Mouse (Mus musculus) urinary bladder, postnatal 14 days (tissue): ENCODE measurements at regions not wholly inside any gene's neighbourhood (a gene's known extent, or its start where the extent isn't known, plus 50 kb on each side); places are given as distances from the start of the nearest gene placed in this dataset.

Experiments
- DNase-seq: peaks from one replicate; pipeline ENCODE4 v3.0.0; 2021; ENCODE audit warnings: low spot score

- no peak for DNase-seq
Observed at GRCm38 (mm10) chr12:16139152-16139551, 322.4 kb upstream of the Trib2 start.

DNA sequence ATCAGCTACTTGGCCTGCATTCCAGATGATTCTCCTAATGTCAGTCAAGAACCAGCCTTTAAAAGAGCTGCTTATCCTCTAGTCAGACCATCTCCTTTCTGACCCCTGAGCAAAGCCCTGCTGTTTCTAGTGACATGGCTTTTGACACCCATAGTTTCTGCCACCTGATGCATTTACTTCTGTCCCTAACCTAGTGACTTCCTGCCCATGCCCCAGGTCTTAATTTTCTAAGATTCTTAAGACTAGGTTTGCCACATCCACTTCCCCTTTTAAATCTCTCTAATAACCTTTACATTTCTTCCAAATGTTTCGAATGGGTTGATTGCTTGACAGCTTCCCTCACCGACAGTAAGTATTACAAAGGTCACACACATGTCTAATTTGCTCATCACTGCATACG lies 321.1 kb upstream of the Trib2 start:
- no peak for DNase-seq

DNA sequence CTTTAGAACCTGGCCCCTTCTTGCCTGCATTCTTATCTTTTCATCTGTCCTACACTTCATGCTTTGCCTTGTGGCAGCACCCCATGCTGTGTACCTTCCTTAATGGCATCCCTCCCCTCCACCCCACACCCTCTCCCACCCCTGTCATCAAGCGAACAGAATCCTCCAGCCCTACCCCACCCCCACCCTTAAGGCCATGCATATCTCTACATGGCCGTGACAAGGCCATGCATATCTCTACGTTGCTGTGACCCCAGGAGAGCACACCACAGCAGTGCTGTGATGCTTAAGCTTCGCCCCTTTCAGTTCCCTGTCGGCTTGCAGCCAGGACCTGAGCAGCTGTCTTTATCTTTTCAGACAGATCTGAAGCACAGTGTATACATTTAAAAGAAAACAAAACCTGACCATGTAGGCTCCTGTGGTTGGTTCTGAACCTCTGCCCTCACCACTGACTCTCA lies 319.5 kb upstream of the Trib2 start:
- no peak for DNase-seq

GRCm38 (mm10) chr12:16135602-16136213 lies 319.0 kb upstream of the Trib2 start:
- DNase-seq: no peak

DNA sequence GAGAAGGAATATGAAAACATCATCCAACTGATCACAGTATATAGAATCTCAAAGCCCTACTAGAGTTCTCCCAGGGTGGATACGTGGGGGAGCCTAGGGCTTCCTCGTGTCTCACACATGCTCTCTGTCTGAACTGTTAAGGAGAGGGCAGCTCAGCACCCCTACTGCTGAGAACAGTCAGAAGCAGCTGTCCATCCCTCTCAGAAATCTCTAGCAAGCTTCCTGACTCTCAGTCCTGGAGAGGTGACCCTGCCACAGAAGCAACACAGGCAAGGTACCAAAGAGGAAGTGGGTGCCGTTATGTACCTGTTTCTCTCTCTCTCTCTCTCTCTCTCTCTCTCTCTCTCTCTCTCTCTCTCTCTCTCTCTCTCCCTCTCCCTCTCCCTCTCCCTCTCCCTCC lies 317.7 kb upstream of the Trib2 start:
- no peak for DNase-seq

DNA sequence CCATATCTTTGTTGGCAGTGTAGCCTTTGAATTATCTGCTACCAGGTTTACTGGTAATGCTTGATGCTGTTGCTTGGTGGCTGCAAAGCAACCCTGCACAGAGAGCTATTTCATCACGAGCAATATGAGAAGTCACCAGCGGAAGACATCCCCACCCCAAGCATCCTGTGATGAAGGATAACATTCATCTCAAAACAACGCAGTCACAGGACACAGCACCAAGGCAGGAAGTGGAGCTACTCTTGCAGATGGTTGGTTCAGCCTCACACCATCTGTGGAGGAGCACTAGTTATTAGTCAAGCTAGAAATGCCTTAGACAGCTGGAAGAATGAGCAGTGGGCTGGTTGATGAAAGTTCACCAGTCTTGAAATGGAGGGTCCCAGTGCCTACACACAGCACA lies 316.5 kb upstream of the Trib2 start:
- no peak for DNase-seq

DNA sequence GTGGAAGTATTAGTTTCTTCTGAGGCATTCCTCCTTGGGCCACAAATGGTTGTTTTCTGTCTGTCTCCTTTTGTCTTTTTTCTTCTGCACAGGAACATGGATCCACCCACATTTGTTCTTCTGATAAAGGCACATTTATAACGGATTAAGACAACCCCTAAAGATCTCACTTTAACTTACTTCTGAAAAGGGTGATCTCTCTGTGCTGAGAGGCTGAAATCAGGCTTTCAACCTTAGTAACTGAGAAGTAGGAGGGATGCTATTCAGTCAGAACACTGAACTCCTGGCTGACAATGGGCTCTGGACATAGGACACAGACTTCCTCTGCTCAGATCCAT lies 315.0 kb upstream of the Trib2 start:
- DNase-seq: no peak

DNA sequence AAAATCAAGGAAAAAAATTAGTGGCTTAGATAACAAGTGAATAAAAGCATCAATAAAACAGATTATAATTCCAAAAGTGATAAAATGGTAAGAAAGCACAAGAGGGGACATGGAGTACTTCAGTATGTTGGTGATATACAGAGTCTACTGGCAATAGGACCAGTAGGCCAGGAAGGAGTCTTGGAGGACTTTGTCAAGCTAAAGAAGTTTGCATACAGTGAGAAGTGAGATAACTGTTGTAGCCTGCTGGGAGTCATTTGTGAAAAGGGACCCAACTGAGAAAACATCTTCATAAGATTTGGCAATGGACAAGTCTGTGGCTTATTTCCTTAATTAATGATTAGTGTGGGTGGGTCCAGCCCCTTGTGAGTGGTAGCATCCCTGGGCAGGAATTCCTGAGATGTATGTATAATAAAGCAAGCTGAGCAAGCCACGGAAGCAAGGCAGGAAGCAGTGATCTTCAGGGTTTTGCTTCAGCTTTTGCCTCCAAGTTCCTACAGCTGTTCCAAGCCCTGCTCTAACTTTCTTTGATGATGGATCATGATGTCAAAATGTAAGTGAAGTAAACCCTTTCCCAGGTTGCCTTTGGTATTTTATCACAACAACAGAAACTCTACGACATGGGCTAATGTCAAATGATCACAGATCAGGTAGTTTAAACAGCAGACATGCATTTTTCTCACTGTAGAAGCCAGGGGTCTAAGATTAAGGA lies 314.5 kb upstream of the Trib2 start:
- no peak for DNase-seq

DNA sequence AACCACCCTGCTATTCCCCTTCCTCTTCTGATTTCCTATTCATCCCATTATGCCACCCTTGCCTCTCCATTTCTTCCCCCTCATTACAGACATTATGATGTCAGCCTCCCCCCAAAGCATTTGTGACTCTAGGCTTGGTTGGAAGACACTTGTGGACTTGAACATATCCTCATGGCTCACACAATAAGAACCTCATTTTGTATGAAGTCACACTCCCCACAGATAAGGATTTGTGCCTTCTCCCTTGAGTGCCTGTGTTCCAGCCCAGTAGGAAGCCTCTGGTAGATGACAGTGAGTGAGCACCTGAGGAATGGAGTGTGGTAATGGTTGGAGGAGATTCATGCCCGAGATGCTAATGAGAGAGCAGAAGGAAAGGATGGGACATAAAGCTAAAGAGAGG lies 313.9 kb upstream of the Trib2 start:
- no peak for DNase-seq

DNA sequence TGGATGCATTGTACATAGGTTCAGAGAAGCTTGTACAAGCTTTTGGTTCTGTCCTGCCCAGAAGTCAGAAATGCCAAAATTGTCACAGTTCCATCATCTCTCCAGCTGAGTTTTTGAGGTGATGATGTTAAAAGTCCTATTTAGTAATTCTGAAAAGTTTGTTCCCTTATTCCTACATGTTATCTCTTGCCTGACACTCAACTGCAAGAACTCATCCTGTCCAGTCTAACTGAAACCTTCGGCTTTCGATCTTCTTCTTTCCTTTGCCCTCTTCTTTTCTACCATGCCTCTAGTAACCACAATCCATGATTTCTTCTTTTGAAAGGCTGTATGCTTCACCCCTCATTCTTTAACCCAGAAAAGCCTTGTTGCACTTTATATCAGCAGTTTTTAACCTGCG lies 313.2 kb upstream of the Trib2 start:
- DNase-seq: no peak

GRCm38 (mm10) chr12:16129243-16129642 lies 312.5 kb upstream of the Trib2 start:
- DNase-seq: no peak

- DNase-seq: no peak
Observed at GRCm38 (mm10) chr12:16124906-16125305, 308.2 kb upstream of the Trib2 start.

GRCm38 (mm10) chr12:16122353-16123127 lies 305.8 kb upstream of the Trib2 start:
- DNase-seq: no peak

DNA sequence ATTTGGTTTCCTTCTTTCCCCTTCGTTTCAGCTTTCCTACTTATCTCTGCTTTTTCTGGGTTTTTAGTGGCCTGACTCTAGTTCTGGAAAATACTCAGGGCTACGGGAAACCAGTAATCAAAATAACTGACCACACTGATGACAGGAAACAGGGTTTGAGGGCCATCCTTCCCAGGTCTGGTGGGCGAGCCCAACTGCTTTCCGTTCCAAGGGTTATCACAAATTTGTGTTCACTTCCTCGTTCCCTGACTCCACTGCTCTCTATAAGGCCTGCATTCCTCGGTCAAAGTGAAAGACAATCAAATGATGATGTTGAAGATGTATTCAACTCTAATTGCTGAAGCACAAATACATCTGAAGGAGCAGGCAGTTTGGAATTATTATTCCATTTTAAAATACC lies 305.1 kb upstream of the Trib2 start:
- no peak for DNase-seq

GRCm38 (mm10) chr12:16118710-16119109 lies 302.0 kb upstream of the Trib2 start:
- no peak for DNase-seq

- no peak for DNase-seq
Observed at GRCm38 (mm10) chr12:16106946-16107345, 290.2 kb upstream of the Trib2 start.

DNA sequence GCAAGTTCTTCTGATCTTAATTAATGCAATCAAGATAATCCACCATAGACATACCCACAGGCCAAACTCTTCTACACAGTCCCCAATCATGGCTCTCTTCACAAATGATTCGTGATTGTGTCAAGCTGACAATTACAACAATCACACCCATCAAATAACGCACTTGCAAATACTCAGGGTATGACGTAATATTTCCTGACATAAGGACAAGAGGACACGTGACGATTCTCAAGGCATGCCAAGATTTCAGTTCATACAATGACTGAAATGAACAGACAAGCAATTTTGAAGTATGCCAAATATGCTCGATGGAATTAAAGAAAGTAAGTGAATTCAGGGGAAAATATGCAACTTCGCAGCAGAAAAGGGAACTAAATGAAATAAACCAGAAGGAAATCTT lies 282.1 kb upstream of the Trib2 start:
- DNase-seq: no peak

DNA sequence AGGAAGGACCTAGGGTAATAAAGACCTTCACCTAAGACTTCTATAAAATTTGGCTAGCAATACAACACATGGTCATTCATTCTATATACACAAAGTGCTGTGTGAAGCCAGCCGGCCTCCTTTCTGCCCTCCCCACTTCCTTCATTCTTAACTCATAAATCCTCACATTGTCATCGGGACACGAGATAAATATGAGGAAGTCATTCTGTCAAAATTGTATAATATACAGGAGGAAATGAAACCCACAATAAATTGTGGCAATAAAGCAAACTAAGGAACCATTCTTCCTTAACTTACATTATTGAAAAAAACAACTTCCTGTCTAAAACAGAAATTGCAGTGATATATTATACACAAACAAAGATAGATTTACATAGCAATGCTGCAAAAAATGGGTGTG lies 275.9 kb upstream of the Trib2 start:
- DNase-seq: no peak

DNA sequence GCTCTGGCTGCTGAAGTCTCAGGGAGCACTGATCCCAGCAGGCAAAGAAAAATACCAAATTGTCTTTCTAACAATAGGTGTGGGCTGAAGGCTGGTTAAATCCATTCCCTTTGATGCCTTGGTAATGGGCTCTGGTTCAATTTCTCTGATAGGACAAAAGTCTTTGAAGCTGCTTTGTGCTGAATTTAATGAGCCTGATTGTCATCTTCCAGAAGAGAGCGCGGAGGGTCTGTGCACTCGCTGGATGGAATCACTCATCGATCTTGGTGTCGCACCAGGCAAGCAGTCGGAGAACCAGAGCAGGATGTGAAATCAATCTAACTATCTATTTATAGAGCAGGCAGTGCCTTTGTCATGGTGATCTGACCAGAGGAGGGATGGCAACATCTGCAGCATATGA lies 274.6 kb upstream of the Trib2 start:
- DNase-seq: no peak

DNA sequence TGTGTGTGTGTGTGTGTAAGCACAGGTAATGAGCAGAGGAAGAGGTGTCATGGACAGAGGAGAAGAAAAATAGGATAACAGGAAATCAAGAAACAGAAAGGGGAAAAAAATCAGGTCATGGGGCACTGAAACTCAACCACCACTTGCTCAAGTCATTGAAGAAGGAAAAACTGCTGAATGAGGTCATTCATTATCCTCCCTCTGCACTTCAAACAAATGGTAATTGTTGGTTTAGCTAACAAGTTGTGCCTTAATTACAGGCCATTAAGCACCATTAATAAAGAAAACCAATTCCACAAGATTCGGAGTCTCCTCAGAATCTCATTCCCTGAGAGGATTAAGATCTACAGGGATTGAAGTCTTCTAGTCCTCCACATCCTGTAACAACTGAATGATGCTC lies 266.5 kb upstream of the Trib2 start:
- no peak for DNase-seq

DNA sequence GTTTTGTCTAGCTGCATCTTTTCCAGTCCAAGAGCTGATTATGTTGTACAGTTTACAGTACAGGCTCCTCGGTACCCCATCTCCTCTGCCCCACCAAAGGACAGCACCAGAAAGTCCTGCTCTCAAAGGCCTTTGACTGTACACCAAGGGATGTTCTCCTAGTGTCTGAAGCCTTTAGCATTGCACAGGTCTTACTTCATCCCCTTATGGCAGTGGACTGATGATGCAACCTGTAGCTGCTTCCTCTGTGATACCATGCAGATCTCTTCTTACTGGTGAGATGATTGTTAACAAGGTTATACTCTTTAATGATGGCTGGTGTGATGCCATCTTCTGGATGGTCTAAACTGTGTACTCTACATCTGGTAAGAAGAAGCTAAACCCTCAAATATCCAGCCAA lies 260.5 kb upstream of the Trib2 start:
- no peak for DNase-seq

GRCm38 (mm10) chr12:16075962-16076361 lies 259.2 kb upstream of the Trib2 start:
- no peak for DNase-seq

- DNase-seq: no peak
Observed at GRCm38 (mm10) chr12:16068940-16069339, 252.2 kb upstream of the Trib2 start.
